Mouse (Mus musculus) limb, embryonic 12.5 days (tissue): ENCODE data around the gene Hoxb3. TPM values are rescaled to one million over a fixed set of nuclear protein-coding genes. Genes with fewer than 3 reads are reported as not detected.

ENCODE experiments used
- ATAC-seq: fragments of 200-750 bp; cut with Nextera tagmentation; 2 replicates; pipeline ENCODE4 v1.8.0; 2017; ENCODE audit warnings: low read depth, moderate TSS enrichment; ENCODE audit not compliant: insufficient number of reproducible peaks, insufficient read depth, low FRiP score, low TSS enrichment
- H3K27ac ChIP-seq: fragments of 300-500 bp; sonication (generic); 2 replicates; pipeline ENCODE4 v1.5.1; 2016; ENCODE audit warnings: mild to moderate bottlenecking, moderate library complexity
- H3K27me3 ChIP-seq: fragments of 300-500 bp; sonication (generic); 2 replicates; pipeline ENCODE4 v1.6.1; 2016; ENCODE audit warnings: mild to moderate bottlenecking, moderate library complexity
- H3K36me3 ChIP-seq: fragments of 300-500 bp; sonication (generic); 2 replicates; pipeline ENCODE4 v1.6.1; 2016; ENCODE audit warnings: mild to moderate bottlenecking, moderate library complexity
- H3K4me1 ChIP-seq: fragments of 300-500 bp; sonication (generic); replicated peaks from 2 replicates; pipeline ENCODE4 v1.6.1; 2016
- H3K4me2 ChIP-seq: fragments of 300-500 bp; sonication (generic); 2 replicates; pipeline ENCODE4 v1.6.1; 2016; ENCODE audit warnings: mild to moderate bottlenecking, moderate library complexity
- H3K4me3 ChIP-seq: fragments of 300-500 bp; sonication (generic); replicated peaks from 2 replicates; pipeline ENCODE4 v1.5.1; 2016; ENCODE audit warnings: mild to moderate bottlenecking
- H3K9ac ChIP-seq: fragments of 300-500 bp; sonication (generic); replicated peaks from 2 replicates; pipeline ENCODE4 v1.6.1; 2016; ENCODE audit warnings: mild to moderate bottlenecking, moderate library complexity
- H3K9me3 ChIP-seq: fragments of 300-500 bp; sonication (generic); 2 replicates; pipeline ENCODE4 v1.6.1; 2016; ENCODE audit warnings: mild to moderate bottlenecking, moderate library complexity
- WGBS: fragments of 180-500 bp; shearing (Covaris S2); methylation state at CpG from one replicate; pipeline ENCODE4 v1.1.7; 2016; 5-methylcytosine and 5-hydroxymethylcytosine counted together
- polyA plus RNA-seq: library from polyadenylated mRNA; unstranded; fragments of >200 nt; fragmentation: Nextera tagmentation; extraction: Ambion mirVana; gene quantifications from 2 replicates; pipeline ENCODE4 v1.2.1, GENCODE M21; 2016

The Hoxb3 gene
- polyA plus RNA-seq, 1 experiment from 2014 or later: 0.55 TPM

GRCm38 (mm10) chr11:96336597-96336996 is 13.5 kb downstream of the Hoxb3 start:
- Histone ChIP-seq H3K9me3 (no peaks in the 10 kb centered on the region), H3K27me3 (peaks cover 100% of the 10 kb centered on the region), H3K9ac (no peak overlapping the region), H3K36me3 (no peaks in the 10 kb centered on the region), H3K4me2 (no peak overlapping the region), H3K4me3 (no peak overlapping the region), H3K27ac (no peak overlapping the region), H3K4me1 (peaks cover 13% of the 10 kb centered on the region)
- WGBS: 12% methylated on average over 2 of the region's 2 CpGs
- ATAC-seq: no peak

GRCm38 (mm10) chr11:96337026-96337425 is 13.9 kb downstream of the Hoxb3 start:
- ATAC-seq: no peak
- no peaks in the 10 kb centered on the region for H3K9me3 ChIP-seq
- H3K4me1 ChIP-seq: peaks cover 17% of the 10 kb centered on the region
- H3K9ac ChIP-seq: no peak overlapping the region
- H3K36me3 ChIP-seq: no peaks in the 10 kb centered on the region
- H3K4me3 ChIP-seq: no peak overlapping the region
- 19% methylated on average over 6 of the region's 6 CpGs for WGBS
- H3K4me2 ChIP-seq: no peak overlapping the region
- peaks cover 100% of the 10 kb centered on the region for H3K27me3 ChIP-seq
- H3K27ac ChIP-seq: no peak overlapping the region

DNA sequence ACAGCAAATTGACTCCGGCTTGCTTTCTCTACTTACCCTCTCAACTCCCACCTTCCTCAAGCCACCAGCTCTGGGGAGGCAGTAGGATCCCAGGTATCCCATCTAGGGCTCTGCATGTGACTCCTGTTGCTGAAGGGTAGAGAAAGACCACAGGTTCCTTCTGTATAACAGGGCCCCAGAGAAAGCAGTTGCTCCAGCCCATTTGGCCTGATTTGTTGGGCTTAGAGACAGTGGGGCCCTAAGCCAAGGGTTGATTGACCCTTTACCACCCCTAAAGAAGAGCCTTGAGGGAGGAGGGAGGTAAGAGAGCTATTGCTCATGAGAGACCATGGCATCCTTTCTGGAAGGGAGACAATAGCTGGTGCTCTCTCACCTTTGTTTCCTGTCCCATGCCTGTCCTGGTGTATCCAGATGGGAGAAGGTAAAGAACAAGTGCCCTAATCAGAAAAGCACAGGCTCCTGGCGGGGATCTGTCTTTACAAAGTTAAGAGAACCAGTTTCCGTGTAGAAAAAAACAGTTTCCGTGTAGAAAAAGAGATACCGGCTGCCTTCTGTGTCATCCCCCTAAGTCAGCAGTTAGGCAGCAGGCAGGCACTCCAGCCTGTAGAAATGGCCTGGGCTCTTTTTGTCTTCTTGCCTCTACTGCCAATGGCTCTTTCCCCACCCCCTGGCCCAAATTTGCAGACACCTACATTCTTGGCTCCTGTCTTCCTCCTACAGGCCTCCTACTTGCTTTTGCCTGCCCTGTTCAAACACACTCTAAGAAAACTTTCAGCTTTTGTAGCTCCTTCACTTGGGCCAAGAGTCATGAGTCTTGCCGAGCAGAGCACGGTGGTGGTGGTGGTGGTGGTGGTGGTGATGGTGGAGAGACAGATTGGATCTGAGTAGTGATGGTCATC is 16.1 kb downstream of the Hoxb3 start:
- peaks cover 10% of the 10 kb centered on the region for H3K4me1 ChIP-seq
- ATAC-seq: no peak
- H3K9ac ChIP-seq: no peak overlapping the region
- H3K36me3 ChIP-seq: no peaks in the 10 kb centered on the region
- H3K27me3 ChIP-seq: peaks cover 100% of the 10 kb centered on the region
- 29% methylated on average over 7 of the region's 7 CpGs for WGBS
- H3K4me3 ChIP-seq: no peak overlapping the region
- no peak overlapping the region for H3K4me2 ChIP-seq
- H3K9me3 ChIP-seq: no peaks in the 10 kb centered on the region
- no peak overlapping the region for H3K27ac ChIP-seq

GRCm38 (mm10) chr11:96340698-96341365 is 17.7 kb downstream of the Hoxb3 start:
- ATAC-seq: no peak
- peak overlapping the region; percentile 37; the same call in 1 of the 2 replicates for H3K9ac ChIP-seq

DNA sequence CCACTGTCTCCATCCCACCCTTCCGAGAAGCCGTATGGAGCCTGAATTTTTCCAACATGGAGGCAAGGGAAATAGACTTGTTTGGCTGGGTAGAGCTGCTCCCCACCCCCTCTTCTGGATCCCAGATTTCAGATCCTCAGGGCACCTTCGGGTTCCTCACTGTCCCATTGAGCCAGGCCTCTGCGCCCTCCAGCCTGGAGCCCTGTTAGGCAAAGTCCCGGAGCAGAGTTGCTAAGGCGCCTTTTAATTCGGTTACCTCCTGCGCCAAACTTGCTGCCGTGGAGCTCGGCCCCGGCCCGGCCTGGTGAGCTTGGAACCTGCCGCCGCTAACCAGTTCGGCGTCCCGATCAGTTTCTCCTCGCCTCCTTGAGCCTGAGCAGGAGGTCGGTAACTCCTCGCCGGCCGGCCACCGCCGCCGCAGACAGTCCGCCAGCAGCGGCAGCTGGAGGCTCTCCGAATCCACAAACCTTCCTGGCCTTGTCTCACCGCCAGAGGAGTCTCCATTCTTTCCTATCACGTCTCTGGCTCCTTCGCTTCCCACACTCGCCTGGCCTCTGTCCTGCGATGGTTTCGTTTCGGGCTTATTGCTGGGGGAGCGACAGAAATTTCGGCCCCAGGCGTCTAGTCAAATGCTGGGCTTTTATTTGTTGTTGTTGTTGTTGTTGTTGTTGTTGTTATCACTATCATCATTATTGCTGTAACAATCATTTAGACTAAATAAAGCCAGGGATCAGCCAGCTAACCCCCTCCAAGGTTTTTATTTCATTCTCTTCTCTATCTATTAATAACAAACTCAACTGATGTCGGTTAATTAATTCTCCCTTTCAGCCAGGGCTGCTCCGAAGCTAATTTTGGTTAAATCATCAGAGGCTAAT is 18.8 kb downstream of the Hoxb3 start:
- Histone ChIP-seq H3K4me3 (peak overlapping the region; percentile 26), H3K9ac (peak overlapping the region; percentile 38), H3K4me1 (peaks cover 22% of the 10 kb centered on the region), H3K36me3 (no peaks in the 10 kb centered on the region), H3K9me3 (no peaks in the 10 kb centered on the region), H3K27me3 (peaks cover 100% of the 10 kb centered on the region), H3K27ac (no peak overlapping the region), H3K4me2 (peak overlapping the region; percentile 52)
- no peak for ATAC-seq
- 1% methylated on average over 40 of the region's 40 CpGs for WGBS

More at GRCm38 (mm10) chr11:96340698-96341365, 17.7 kb downstream of the Hoxb3 start:
- H3K9me3 ChIP-seq: no peaks in the 10 kb centered on the region
- H3K4me2 ChIP-seq: peak overlapping the region; percentile 52
- WGBS: under 1% methylated on average over 25 of the region's 36 CpGs
- H3K4me1 ChIP-seq: peaks cover 20% of the 10 kb centered on the region
- peak overlapping the region; percentile 28 for H3K4me3 ChIP-seq
- peak overlapping the region; percentile 50; the same call in 1 of the 2 replicates for H3K27ac ChIP-seq
- H3K36me3 ChIP-seq: no peaks in the 10 kb centered on the region
- peaks cover 100% of the 10 kb centered on the region for H3K27me3 ChIP-seq

DNA sequence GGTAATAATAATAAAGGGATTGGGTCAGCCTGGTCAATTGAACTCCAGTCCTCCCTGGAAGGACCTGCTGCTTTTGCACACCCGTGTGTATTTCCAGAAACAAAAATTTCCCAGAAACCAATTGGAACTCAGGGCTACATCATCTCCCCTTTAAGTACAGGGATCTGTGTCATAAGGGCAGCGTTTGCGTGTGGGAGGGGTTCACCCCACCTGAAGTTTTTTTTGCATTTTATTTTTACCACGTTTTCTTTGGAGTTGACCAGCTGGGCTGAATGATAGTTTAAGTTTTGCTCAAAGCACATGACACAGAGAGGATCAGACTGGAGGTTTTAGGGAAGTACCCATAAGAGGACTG is 19.4 kb downstream of the Hoxb3 start:
- Histone ChIP-seq H3K4me1 (peaks cover 22% of the 10 kb centered on the region), H3K4me2 (no peak overlapping the region), H3K27ac (no peak overlapping the region), H3K9ac (no peak overlapping the region), H3K27me3 (peaks cover 98% of the 10 kb centered on the region), H3K36me3 (no peaks in the 10 kb centered on the region), H3K9me3 (no peaks in the 10 kb centered on the region), H3K4me3 (no peak overlapping the region)
- ATAC-seq: no peak
- WGBS: 6% methylated on average over 4 of the region's 4 CpGs

GRCm38 (mm10) chr11:96343206-96343745 is 20.1 kb downstream of the Hoxb3 start:
- peaks cover 97% of the 10 kb centered on the region for H3K27me3 ChIP-seq
- no peak overlapping the region for H3K9ac ChIP-seq
- no peak overlapping the region for H3K27ac ChIP-seq
- H3K4me1 ChIP-seq: peaks cover 22% of the 10 kb centered on the region
- H3K4me3 ChIP-seq: no peak overlapping the region
- ATAC-seq: no peak
- 25% methylated on average over 2 of the region's 2 CpGs for WGBS
- H3K9me3 ChIP-seq: no peaks in the 10 kb centered on the region
- H3K4me2 ChIP-seq: no peak overlapping the region
- no peaks in the 10 kb centered on the region for H3K36me3 ChIP-seq

GRCm38 (mm10) chr11:96344061-96344877 is 21.1 kb downstream of the Hoxb3 start:
- WGBS: 5% methylated on average over 39 of the region's 40 CpGs

GRCm38 (mm10) chr11:96344878-96345159 is 21.7 kb downstream of the Hoxb3 start:
- Histone ChIP-seq H3K36me3 (no peaks in the 10 kb centered on the region), H3K9ac (no peak overlapping the region), H3K27ac (no peak overlapping the region), H3K4me2 (peak overlapping the region; percentile 58; the same call in 1 of the 2 replicates), H3K4me1 (peaks cover 22% of the 10 kb centered on the region), H3K4me3 (no peak overlapping the region; the same call in 1 of the 2 replicates), H3K27me3 (peaks cover 97% of the 10 kb centered on the region), H3K9me3 (no peaks in the 10 kb centered on the region)
- no peak for ATAC-seq
- WGBS: 6% methylated on average over 6 of the region's 6 CpGs

More at GRCm38 (mm10) chr11:96344061-96344877, 21.1 kb downstream of the Hoxb3 start:
- Histone ChIP-seq H3K9ac (no peak overlapping the region), H3K9me3 (no peaks in the 10 kb centered on the region), H3K36me3 (no peaks in the 10 kb centered on the region), H3K27ac (0 out of 2 replicates have a peak overlapping the region, but pooled peaks have one; percentile 23), H3K4me1 (peaks cover 22% of the 10 kb centered on the region), H3K27me3 (peaks cover 97% of the 10 kb centered on the region), H3K4me3 (peak overlapping the region; percentile 12; the same call in 1 of the 2 replicates), H3K4me2 (peak overlapping the region; percentile 8)
- ATAC-seq: no peak

GRCm38 (mm10) chr11:96345220-96345892 is 22.2 kb downstream of the Hoxb3 start:
- peak overlapping the region; percentile 58 for H3K4me2 ChIP-seq
- H3K36me3 ChIP-seq: no peaks in the 10 kb centered on the region
- H3K27ac ChIP-seq: no peak overlapping the region
- no peak for ATAC-seq
- peaks cover 96% of the 10 kb centered on the region for H3K27me3 ChIP-seq
- no peaks in the 10 kb centered on the region for H3K9me3 ChIP-seq
- peak overlapping the region; percentile 29 for H3K4me3 ChIP-seq
- H3K9ac ChIP-seq: no peak overlapping the region
- WGBS: 2% methylated on average over 40 of the region's 56 CpGs
- H3K4me1 ChIP-seq: peaks cover 22% of the 10 kb centered on the region
